Mouse (Mus musculus): ENCODE results near the gene Cpt1b.

Cpt1b gene

GRCm38 (mm10) chr15:89432946-89433345 lies 7.3 kb upstream of the Cpt1b start:
- DNase-seq (ENCODE audit: low spot score in 2 of 2), result no peak

DNA sequence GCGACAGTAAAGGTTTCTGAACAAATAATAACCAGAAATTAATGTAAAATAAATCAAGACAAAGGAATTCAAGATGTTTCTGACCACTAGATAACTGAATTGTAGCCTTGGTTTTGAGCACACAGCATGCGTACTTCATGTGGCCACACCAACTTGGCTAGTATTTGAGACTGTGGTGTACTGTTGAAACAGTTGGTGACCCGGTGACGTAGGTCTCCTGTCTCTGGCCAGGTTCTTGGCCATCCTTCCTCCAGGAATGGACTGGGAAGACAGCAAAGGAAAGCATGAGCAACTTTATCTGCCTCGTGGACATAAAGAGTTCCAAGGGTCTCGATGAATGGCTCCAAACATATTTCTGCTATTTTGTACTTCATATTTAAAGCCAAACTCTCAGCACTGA lies 6.1 kb upstream of the Cpt1b start:
- no peak for DNase-seq (ENCODE audit: low spot score in 2 of 2)

GRCm38 (mm10) chr15:89431271-89431670 lies 5.6 kb upstream of the Cpt1b start:
- DNase-seq (ENCODE audit: low spot score in 2 of 2), result no peak

- DNase-seq (ENCODE audit: low spot score in 2 of 2), result peak in 1 of 2 experiments; percentile 17
Observed at GRCm38 (mm10) chr15:89430771-89431170, 5.1 kb upstream of the Cpt1b start.

GRCm38 (mm10) chr15:89430341-89430740 lies 4.7 kb upstream of the Cpt1b start:
- DNase-seq (ENCODE audit: low spot score in 2 of 2), result peak in 1 of 2 experiments; percentile 26

GRCm38 (mm10) chr15:89429352-89430221 lies 3.9 kb upstream of the Cpt1b start, which contains the start of the genes C730034F03Rik, Gm44502 and Chkb:
Gene C730034F03Rik, plus strand, starts transcription at chr15:89429589.
Gene Gm44502, minus strand, starts transcription at chr15:89429696.
Gene Chkb, minus strand, starts transcription at chr15:89429908.
- peak; percentile 93 to 94 for DNase-seq (ENCODE audit: low spot score in 2 of 2)

DNA sequence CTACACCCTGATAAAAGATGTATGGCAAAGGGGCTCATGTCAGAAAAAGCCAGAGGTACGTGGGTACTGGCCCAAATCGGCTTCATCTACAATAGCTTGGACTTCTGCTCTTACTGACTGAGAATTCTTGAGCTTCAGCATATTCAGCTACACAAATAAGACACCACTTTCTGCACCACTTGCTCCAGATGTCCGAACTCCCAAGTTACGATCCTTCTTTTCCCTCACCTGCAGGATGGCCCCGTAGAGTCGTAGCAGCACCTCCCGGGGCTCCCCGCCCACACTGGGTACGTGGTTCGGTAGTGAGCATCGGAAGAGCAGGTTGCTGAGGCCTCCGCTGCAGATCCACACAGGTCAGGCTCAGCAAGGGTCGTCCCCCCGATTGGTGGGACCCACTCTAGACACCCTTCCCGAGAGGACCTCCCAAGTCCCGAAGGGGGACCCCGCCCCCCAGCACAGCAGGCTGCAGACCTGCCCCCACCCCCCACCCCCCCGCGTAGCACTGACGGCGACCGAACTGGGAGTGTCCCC lies 3.2 kb upstream of the Cpt1b start:
- DNase-seq (ENCODE audit: low spot score in 2 of 2), result peak in 1 of 2 experiments; percentile 11

DNA sequence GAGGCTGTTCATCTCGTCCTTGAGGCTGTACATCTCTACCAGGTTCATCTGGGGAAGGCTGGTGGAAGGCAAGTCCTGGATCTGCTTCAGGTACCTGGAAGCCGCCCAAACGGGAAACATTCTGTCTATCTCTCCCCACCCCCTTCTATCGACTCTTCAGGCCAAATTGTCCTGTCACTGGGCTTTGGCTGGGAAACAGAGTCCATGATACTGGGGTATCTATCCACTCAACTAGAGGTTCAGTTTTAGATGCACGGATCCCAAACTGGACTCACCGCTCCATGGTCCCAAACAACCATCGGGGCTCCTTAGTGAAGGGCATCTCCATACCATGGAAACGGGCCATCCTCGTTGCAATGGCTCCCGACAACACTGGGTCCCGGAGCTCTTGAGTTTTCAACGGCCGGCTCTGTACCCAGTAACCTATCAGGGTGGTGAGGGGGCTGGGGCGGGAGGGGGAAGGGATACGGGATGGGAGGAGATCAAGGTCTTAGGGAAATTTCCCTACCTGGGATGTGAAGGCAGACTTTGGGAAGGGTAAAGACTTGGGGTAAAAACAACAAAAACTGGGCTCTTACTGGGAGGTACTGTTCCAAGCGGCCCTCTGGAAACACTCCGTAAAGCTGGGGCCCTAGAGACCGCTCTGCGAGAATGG lies 2.6 kb upstream of the Cpt1b start:
- DNase-seq (ENCODE audit: low spot score in 2 of 2), result no peak

DNA sequence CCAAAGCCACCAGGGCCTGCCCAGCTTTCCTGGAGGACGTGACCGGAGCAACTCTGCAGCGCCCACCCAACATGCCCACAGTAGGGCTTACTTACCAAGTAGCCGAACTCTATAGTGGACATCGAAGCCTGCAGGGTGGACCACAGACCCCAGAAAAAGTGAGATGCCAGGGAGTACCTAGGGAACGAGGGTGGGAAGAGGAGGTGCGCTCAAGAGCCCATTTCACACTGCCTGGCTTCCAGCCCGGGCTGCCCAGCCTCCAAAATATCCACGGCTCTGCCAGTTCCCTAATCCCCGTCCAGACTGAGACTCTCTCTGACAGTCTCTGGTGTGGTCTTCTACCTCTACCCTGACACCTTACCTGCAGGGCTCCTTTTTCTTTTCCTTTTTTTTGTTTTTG lies 1.1 kb upstream of the Cpt1b start:
- no peak for DNase-seq (ENCODE audit: low spot score in 2 of 2)

DNA sequence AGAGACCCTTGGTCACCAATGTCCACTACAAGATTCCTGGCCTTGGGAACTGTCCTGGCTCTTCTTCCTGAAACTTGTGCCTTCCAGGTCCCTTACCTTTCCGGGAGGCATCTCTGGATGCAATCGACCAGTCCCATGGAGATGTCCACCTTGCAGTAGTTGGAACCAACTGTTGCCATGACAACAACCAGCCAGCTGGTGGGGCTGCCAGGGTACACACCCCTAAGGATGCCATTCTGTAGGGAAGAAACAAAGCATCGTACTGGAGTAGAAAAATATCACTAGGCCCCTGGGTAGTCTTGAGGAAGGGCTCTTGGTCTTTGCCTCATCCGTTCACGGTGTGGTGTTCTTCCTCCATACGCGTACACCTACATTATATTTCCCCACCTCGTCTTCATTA lies 1.0 kb downstream of the Cpt1b start:
- no peak for DNase-seq (ENCODE audit: low spot score in 2 of 2)

- no peak for DNase-seq (ENCODE audit: low spot score in 2 of 2)
Observed at GRCm38 (mm10) chr15:89421938-89422337, 3.7 kb downstream of the Cpt1b start.

- DNase-seq (ENCODE audit: low spot score in 2 of 2), result no peak
Observed at GRCm38 (mm10) chr15:89415282-89415681, 10.4 kb downstream of the Cpt1b start.

DNA sequence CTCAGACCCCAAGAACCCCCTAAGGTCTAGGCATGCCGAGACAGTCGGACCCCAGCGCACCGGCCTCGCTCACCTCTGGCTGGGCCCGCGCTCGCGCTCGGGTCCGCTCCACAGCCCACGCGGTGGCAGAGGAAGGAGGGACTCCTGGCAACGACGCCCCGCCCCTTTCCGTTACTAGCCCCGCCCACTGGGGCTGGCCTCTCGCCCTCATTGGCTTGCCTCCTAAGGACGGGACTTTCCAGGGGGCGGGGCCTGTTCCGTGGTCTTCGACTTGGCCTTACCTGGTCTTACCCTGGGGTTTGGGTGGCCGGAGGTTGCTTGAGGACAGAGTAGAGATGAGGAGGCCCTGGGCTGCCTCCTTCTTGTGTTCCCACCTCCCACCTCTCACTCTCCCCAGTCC lies 15.5 kb downstream of the Cpt1b start, which contains the start of gene Syce3:
Syce3 (minus strand) TSS at position 386 of the 400 bp plus-strand sequence.
- no peak for DNase-seq (ENCODE audit: low spot score in 2 of 2)

- DNase-seq (ENCODE audit: low spot score in 2 of 2), result no peak
Observed at GRCm38 (mm10) chr15:89406691-89407090, 19.0 kb downstream of the Cpt1b start.

DNA sequence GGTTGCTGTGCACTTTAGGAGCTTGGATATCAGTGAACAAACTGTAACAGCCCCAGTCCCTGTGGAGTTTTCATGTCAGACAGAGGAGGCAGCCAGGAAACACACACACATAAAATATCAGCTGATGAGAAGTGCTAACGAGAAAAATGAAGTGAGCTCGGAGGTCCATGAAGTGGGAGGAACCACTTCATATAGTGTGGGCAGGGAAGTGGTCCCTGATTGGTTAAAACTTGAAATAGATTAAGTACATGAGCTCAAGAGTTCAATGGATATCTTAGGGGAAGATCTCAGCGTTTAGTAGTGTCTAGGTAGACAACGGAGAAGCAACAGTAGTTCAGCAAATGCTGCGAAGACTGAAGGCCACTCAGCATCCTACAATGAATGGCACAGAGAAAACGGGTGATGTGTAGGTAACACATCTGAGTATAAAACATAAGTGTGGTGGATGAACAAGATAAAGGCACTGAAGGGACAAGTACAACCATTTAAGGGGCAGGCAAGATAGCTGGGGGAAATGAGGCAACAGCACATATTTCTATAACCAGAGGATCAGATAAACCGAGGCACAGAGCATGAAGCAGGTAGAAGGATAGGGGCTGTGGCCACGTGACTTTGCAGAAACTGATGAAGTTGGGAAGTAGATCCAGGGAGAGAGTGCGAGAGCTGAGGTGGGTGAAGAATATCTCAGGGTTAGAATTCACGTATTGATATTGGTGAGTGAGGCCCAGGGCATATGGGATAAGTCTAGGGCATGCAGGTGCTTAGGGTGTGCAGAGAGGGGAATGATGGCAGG lies 20.6 kb downstream of the Cpt1b start:
- DNase-seq (ENCODE audit: low spot score in 2 of 2), result no peak

DNA sequence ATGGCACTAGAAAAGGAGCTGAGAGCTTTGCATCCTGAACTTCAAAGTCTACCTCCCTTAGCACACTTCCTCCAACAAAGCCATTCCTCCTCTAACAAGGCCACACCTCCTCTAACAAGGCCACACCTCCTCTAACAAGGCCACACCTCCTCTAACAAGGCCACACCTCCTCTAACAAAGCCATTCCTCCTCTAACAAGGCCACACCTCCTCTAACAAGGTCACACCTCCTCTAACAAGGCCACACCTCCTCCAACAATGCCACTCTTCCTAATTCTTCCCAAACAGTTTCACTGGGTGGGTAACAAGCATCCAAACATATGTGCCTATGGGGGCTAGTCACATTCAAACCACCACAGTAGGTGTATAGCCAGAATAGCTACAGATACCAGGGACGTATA lies 23.2 kb downstream of the Cpt1b start:
- DNase-seq (ENCODE audit: low spot score in 2 of 2), result no peak

GRCm38 (mm10) chr15:89399716-89400115 lies 25.9 kb downstream of the Cpt1b start:
- no peak for DNase-seq (ENCODE audit: low spot score in 2 of 2)

DNA sequence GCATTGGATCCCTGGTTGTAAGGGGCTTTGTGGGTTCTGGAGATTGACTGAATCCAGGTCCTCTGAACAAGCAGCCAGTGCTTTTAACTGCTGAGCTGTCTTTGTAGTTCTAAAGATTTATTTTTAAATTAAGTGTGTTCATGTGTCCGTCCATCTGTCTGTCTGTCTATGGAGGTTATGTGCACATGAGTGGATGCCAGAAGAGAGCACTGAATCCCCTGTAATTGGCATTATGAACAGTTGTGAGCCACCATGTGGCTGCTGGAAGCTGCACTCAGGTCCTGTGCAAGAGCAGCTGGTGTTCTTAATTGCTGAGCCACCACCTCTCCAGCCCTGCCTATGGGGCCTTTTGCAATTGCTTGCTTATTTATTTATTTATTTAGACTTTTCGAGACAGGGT lies 27.5 kb downstream of the Cpt1b start:
- no peak for DNase-seq (ENCODE audit: low spot score in 2 of 2)

GRCm38 (mm10) chr15:89396883-89397282 lies 28.8 kb downstream of the Cpt1b start:
- DNase-seq (ENCODE audit: low spot score in 2 of 2), result no peak

GRCm38 (mm10) chr15:89390081-89390480 lies 35.6 kb downstream of the Cpt1b start:
- no peak for DNase-seq (ENCODE audit: low spot score in 2 of 2)

- DNase-seq (ENCODE audit: low spot score in 2 of 2), result no peak
Observed at GRCm38 (mm10) chr15:89387127-89387526, 38.5 kb downstream of the Cpt1b start.

GRCm38 (mm10) chr15:89384617-89385016 lies 41.0 kb downstream of the Cpt1b start, which contains the start of gene Klhdc7b:
Gene Klhdc7b, plus strand, starts transcription at chr15:89384917.
- no peak for DNase-seq (ENCODE audit: low spot score in 2 of 2)

Data from natural killer cell, adult 2 months (primary cell).